8 mouse cellular contexts compared by ENCODE assay signal in genomic region chr12:45442474-45442873, GRCm38 (mm10).
"Had no signal": no experiment of that assay in that cellular context is flagged by ENCODE, and none has a peak within 500 bp of the region (broad histone marks: within the 10 kb centered on the region; RNA-seq: fewer than 3 reads in every experiment).

No protein-coding gene starts in this region.

- H3K4me2 ChIP-seq: limb, embryonic 15.5 days; liver, embryonic 12.5 days; midbrain, embryonic 13.5 days had no signal

- H3K4me1 ChIP-seq: limb, embryonic 15.5 days; liver, embryonic 12.5 days; midbrain, embryonic 13.5 days had no signal

- H3K9ac ChIP-seq: limb, embryonic 15.5 days; liver, embryonic 12.5 days; midbrain, embryonic 13.5 days had no signal

- H3K27me3 ChIP-seq: limb, embryonic 15.5 days; liver, embryonic 12.5 days; midbrain, embryonic 13.5 days had no signal

- H3K27ac ChIP-seq: hindbrain, postnatal 0 days; limb, embryonic 15.5 days; liver, embryonic 12.5 days; midbrain, embryonic 13.5 days had no signal

- ATAC-seq: hindbrain, postnatal 0 days; liver, embryonic 12.5 days; midbrain, embryonic 13.5 days had no signal

- H3K36me3 ChIP-seq: limb, embryonic 15.5 days; liver, embryonic 12.5 days; midbrain, embryonic 13.5 days had no signal

- H3K9me3 ChIP-seq: limb, embryonic 15.5 days; liver, embryonic 12.5 days; midbrain, embryonic 13.5 days had no signal

- H3K4me3 ChIP-seq: limb, embryonic 15.5 days; liver, embryonic 12.5 days; midbrain, embryonic 13.5 days had no signal

- DNase-seq: left cerebral cortex, postnatal 4 days; right cerebral cortex, postnatal 25 days; thymus, adult 2 months; thymus, postnatal 25 days had no signal
